Mouse (Mus musculus) adrenal gland, adult 2 months (tissue): ENCODE data around the gene Gsdma2. TPM values are rescaled to one million over a fixed set of nuclear protein-coding genes. Genes with fewer than 3 reads are reported as not detected.
"Not testable (repeated sequence)": the region's sequence is repeated elsewhere in the genome, so short reads cannot be mapped to it uniquely, and the experiment has no call there.

Experiments used
- DNase-seq: peaks from one replicate; pipeline ENCODE4 v3.0.0; 2021
- polyA plus RNA-seq: library from polyadenylated mRNA; depleted of rRNA; stranded (reverse); fragments of >200 nt; gene quantifications from 2 replicates; pipeline ENCODE4 v1.2.3, GENCODE M21; 2012
- total RNA-seq, 2 experiments: library from RNA; stranded (reverse); gene quantifications; 2 replicates each; pipeline ENCODE4 v1.2.3; 2021

Gsdma2 gene
- total and polyA plus RNA-seq, 3 experiments: 0.12 to 0.69 (median 0.35) TPM

- no peak for DNase-seq
Observed at GRCm38 (mm10) chr11:98668984-98669383, 22.4 kb downstream of the Gsdma2 start.

- DNase-seq: no peak
Observed at GRCm38 (mm10) chr11:98671284-98671815, 24.8 kb downstream of the Gsdma2 start.

GRCm38 (mm10) chr11:98671857-98672256 is 25.3 kb downstream of the Gsdma2 start:
- DNase-seq: peak; percentile 57

- no peak for DNase-seq
Observed at GRCm38 (mm10) chr11:98672482-98672881, 25.9 kb downstream of the Gsdma2 start.

- DNase-seq: peak; percentile 47
Observed at GRCm38 (mm10) chr11:98673136-98673535, 26.6 kb downstream of the Gsdma2 start.

GRCm38 (mm10) chr11:98675829-98676363 is 29.3 kb downstream of the Gsdma2 start:
- no peak for DNase-seq

GRCm38 (mm10) chr11:98680023-98680422 is 33.5 kb downstream of the Gsdma2 start:
- no peak for DNase-seq

GRCm38 (mm10) chr11:98680595-98680994 is 34.0 kb downstream of the Gsdma2 start:
- not testable (repeated sequence) for DNase-seq

- DNase-seq: no peak
Observed at GRCm38 (mm10) chr11:98681186-98681585, 34.6 kb downstream of the Gsdma2 start.

GRCm38 (mm10) chr11:98681786-98682745 is 35.5 kb downstream of the Gsdma2 start, which contains the start of gene Psmd3:
Gene Psmd3, plus strand, starts transcription at chr11:98682554.
- DNase-seq: peak; percentile 98

GRCm38 (mm10) chr11:98682811-98683210 is 36.3 kb downstream of the Gsdma2 start:
- no peak for DNase-seq

GRCm38 (mm10) chr11:98685642-98686041 is 39.1 kb downstream of the Gsdma2 start:
- no peak for DNase-seq

- DNase-seq: no peak
Observed at GRCm38 (mm10) chr11:98686976-98687375, 40.4 kb downstream of the Gsdma2 start.

GRCm38 (mm10) chr11:98688009-98688408 is 41.5 kb downstream of the Gsdma2 start:
- no peak for DNase-seq

GRCm38 (mm10) chr11:98693201-98693600 is 46.6 kb downstream of the Gsdma2 start:
- no peak for DNase-seq

GRCm38 (mm10) chr11:98693746-98694145 is 47.2 kb downstream of the Gsdma2 start:
- no peak for DNase-seq

GRCm38 (mm10) chr11:98694301-98694700 is 47.7 kb downstream of the Gsdma2 start:
- no peak for DNase-seq

- DNase-seq: no peak
Observed at GRCm38 (mm10) chr11:98695408-98695807, 48.8 kb downstream of the Gsdma2 start.

GRCm38 (mm10) chr11:98696454-98697216 is 50.1 kb downstream of the Gsdma2 start:
- no peak for DNase-seq

GRCm38 (mm10) chr11:98697225-98697624 is 50.7 kb downstream of the Gsdma2 start:
- no peak for DNase-seq

- DNase-seq: no peak
Observed at GRCm38 (mm10) chr11:98698849-98699640, 52.5 kb downstream of the Gsdma2 start.
